Mouse (Mus musculus) T-cell, adult 2 months (primary cell): ENCODE measurements at regions not wholly inside any gene's neighbourhood (a gene's known extent, or its start where the extent isn't known, plus 50 kb on each side); places are given as distances from the start of the nearest gene placed in this dataset.

Source experiments
- DNase-seq: peaks from one replicate; pipeline ENCODE4 v3.0.0; 2022; ENCODE audit warnings: low spot score

GRCm38 (mm10) chr4:84102736-84103135, 572.3 kb downstream of the Bnc2 start:
- no peak for DNase-seq

GRCm38 (mm10) chr4:84108592-84108991, 566.5 kb downstream of the Bnc2 start:
- no peak for DNase-seq

- no peak for DNase-seq
These were observed 565.1 kb downstream of the Bnc2 start for GRCm38 (mm10) chr4:84109771-84110503.

- no peak for DNase-seq
These were observed 560.7 kb downstream of the Bnc2 start for GRCm38 (mm10) chr4:84114162-84115040.

- no peak for DNase-seq
These were observed 556.7 kb downstream of the Bnc2 start for GRCm38 (mm10) chr4:84118284-84118919.

- DNase-seq, result no peak
These were observed 555.5 kb downstream of the Bnc2 start for GRCm38 (mm10) chr4:84119616-84120015.

- DNase-seq, result no peak
These were observed 554.7 kb downstream of the Bnc2 start for GRCm38 (mm10) chr4:84120330-84120729.

GRCm38 (mm10) chr4:84121442-84121841, 553.6 kb downstream of the Bnc2 start:
- DNase-seq, result no peak

- DNase-seq, result no peak
These were observed 548.7 kb downstream of the Bnc2 start for GRCm38 (mm10) chr4:84126400-84126799.

GRCm38 (mm10) chr4:84127380-84127779, 547.7 kb downstream of the Bnc2 start:
- no peak for DNase-seq

- no peak for DNase-seq
These were observed 544.1 kb downstream of the Bnc2 start for GRCm38 (mm10) chr4:84130840-84131547.

- DNase-seq, result no peak
These were observed 539.3 kb downstream of the Bnc2 start for GRCm38 (mm10) chr4:84135740-84136139.

- DNase-seq, result no peak
These were observed 537.7 kb downstream of the Bnc2 start for GRCm38 (mm10) chr4:84137171-84137919.

GRCm38 (mm10) chr4:84149149-84150050, 525.7 kb downstream of the Bnc2 start:
- DNase-seq, result no peak

GRCm38 (mm10) chr4:84150698-84151097, 524.4 kb downstream of the Bnc2 start:
- no peak for DNase-seq

GRCm38 (mm10) chr4:84151247-84151646, 523.8 kb downstream of the Bnc2 start:
- no peak for DNase-seq

- DNase-seq, result no peak
These were observed 523.1 kb downstream of the Bnc2 start for GRCm38 (mm10) chr4:84151971-84152450.

GRCm38 (mm10) chr4:84153571-84153970, 521.5 kb downstream of the Bnc2 start:
- DNase-seq, result no peak

- no peak for DNase-seq
These were observed 517.0 kb downstream of the Bnc2 start for GRCm38 (mm10) chr4:84157911-84158647.
